Mouse (Mus musculus): ENCODE data around the gene Tbc1d15.

Tbc1d15 gene

DNA sequence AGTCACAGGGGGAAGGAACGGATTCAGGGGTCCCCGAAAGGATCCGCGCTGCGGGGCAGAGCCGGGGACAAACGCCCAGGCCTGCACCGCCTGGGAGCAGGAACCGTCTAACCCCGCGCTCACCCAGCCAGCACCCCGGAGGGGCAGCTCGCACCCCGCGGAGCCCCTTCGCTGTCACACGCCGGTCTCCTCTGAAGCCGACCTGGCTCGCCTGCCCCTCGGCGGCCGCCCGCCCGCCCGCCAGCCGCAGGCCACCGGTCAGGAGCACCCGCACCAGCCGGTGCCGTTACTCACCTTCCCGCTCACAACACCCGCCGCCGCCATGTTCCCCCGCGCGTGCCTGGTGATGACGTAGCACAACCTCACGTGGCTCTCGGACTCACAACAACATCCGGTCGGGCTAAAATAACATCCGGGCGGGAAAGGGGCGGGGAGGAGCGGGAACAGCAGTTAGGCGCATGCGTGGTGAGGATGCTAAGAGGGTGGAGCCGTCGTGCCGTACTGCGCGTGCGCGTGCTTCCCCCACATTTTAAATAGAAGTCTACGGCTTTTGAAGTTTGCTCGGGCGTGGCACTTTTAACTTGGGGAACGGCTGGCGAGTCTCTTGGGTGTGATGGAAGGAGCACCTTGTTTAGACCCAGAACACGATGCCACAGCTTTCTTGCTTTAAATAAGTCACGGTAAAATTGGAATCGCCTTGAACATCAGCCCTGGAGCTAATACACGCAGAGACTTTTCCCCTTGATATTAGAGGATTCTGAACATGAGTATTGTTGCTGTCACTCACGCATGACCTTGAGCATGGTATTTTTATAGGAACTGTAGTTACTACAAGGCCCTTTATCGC is at the start of gene Tbc1d15:
Gene Tbc1d15 (minus strand): TSS at position 380 of the 847 bp plus-strand sequence.
- DNase-seq (ENCODE audit: low read depth, low spot score), result peak; percentile 97

DNA sequence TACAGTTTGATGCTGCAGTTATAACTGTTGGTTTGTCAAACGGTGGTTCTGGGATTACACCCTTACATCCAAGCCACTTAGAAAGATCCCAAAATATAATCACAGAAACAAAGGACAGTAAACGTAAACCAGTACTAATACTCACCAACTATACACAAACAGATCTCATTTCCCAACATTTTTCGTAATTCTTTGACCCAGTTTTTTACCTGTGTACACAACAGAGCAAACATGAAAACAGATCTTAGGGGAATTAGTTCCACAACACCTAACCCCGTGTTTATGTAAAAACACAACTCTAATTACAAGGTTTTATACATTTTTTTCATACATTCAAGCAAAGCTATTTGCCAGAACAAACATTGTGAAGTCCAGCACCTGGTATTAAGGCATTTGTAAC is 47.4 kb upstream of the Tbc1d15 start:
- DNase-seq (ENCODE audit: low read depth, low spot score), result no peak

GRCm38 (mm10) chr10:115297582-115297981 is 46.3 kb upstream of the Tbc1d15 start:
- no peak for DNase-seq (ENCODE audit: low read depth, low spot score)

DNA sequence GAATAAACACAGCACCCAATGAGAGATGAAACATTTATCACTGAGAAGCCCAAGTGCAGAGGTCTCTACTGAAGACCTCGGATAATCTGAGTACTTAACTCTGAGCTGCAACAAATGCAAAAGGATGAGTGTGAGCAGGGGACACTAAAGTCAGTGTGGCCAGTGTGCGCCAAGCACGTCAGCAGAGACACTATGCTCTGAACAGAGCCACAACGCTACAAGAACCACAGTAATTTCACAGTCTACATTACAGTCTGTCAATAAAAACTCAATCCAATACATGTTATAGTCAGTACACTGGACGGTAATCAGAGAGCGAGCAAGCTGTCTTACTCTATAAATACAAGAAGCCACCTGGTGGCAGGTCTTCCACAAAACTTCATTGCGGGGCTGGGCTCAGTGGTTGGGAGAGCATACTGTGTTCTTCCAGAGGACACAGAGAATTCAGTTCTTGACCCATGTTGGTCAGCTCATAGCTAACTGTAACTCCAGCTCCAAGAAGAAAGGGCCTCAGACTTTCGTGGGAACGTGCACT is 45.2 kb upstream of the Tbc1d15 start:
- DNase-seq (ENCODE audit: low read depth, low spot score), result no peak

GRCm38 (mm10) chr10:115295162-115295561 is 43.9 kb upstream of the Tbc1d15 start:
- no peak for DNase-seq (ENCODE audit: low read depth, low spot score)

DNA sequence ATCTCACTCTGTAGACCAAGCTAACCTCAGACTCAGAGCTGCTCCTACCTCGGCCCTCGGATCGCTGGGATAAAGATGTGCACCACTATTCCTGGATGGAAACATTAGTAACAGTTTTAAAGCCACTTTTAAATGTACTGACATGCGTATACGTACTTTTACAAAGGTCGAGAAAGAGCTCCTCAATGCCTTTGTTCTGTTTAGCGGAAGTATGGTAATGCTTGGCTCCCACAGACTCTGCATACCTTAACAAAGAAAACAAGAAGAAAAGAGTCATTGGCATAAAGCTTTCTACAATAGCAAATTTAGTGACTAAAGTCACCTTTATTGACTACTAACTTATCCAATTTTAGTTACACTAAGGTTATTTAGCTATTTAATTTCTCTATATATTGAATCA is 43.4 kb upstream of the Tbc1d15 start:
- no peak for DNase-seq (ENCODE audit: low read depth, low spot score)

GRCm38 (mm10) chr10:115293946-115294345 is 42.7 kb upstream of the Tbc1d15 start:
- peak; percentile 47 for DNase-seq (ENCODE audit: low read depth, low spot score)

DNA sequence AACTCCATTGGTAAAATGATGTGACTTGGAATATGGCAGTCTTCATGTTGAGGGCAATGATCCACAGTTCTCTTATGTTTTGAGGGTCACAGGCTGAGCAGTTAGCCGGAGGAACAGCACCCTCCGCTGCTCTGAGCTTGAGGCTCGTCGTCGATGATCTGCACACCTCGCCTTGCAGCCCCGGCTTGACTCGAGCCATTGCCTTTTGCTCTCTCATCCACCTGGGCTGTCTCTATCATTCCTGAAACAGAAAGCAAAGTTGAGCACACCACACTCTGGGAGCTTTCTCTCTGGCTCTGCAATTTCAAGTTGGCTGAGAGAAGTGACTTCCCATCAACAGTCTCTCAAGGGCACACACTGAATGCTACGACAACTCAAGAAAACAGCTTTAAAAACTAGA is 39.4 kb upstream of the Tbc1d15 start:
- DNase-seq (ENCODE audit: low read depth, low spot score), result no peak

DNA sequence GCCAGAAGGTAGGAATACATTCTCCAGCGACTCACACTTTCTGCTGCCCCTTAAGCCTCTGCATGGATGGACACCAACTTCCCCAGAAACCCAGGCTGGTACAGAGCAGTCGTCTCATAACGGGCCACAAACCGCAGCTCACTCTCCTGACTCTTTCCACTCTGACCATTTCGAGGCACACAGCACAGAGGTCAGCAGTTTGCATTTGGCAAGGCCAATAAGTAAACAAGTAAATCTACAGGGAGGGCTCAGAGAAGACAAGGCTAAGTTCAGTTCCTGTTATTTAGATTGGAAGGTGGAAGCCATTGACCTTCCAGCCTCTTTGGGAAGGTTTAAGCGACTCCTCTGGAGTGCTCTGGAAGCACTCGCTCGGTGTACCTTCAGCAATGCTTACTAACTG is 37.6 kb upstream of the Tbc1d15 start:
- DNase-seq (ENCODE audit: low read depth, low spot score), result no peak

DNA sequence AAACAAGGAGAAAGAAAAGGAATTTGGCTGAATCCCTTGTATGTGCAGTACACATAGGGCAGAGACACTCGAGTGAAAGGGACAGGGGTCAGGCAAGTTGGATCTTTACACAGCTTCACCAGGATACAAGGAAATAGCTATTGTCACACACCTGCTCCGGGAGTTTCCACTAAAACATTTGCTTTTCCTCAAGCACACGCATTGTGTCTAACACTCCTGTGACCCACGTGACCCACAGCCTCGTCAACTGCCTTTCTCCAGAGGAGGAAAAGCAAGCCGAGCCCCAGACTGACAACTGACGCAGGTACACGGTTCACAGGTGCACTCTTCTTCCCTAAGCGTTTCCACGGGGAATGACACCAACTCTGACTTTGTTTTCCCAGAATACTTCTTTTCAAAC is 32.9 kb upstream of the Tbc1d15 start:
- no peak for DNase-seq (ENCODE audit: low read depth, low spot score)

GRCm38 (mm10) chr10:115281381-115281780 is 30.1 kb upstream of the Tbc1d15 start:
- no peak for DNase-seq (ENCODE audit: low read depth, low spot score)

DNA sequence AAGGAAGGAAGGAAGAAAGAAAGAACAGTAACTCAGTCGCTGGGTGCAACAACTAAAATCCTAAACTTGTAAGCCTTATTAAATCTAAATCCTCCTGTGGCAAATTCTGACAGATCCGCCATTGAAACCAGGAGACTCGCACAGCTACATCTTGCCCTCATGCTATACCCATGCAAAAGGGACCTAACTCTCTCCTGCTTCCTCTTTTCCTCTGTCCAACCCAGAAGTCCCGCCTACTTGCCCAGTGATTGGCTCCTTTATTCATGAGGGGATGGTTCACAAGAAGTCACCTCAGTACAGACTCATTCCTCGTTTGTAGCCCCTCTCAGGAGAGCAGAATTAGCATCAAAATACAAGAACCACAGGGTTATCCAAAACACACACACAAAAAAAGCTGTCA is 20.4 kb upstream of the Tbc1d15 start:
- DNase-seq (ENCODE audit: low read depth, low spot score), result no peak

- DNase-seq (ENCODE audit: low read depth, low spot score), result no peak
These were observed 19.5 kb upstream of the Tbc1d15 start for GRCm38 (mm10) chr10:115270612-115271390.

DNA sequence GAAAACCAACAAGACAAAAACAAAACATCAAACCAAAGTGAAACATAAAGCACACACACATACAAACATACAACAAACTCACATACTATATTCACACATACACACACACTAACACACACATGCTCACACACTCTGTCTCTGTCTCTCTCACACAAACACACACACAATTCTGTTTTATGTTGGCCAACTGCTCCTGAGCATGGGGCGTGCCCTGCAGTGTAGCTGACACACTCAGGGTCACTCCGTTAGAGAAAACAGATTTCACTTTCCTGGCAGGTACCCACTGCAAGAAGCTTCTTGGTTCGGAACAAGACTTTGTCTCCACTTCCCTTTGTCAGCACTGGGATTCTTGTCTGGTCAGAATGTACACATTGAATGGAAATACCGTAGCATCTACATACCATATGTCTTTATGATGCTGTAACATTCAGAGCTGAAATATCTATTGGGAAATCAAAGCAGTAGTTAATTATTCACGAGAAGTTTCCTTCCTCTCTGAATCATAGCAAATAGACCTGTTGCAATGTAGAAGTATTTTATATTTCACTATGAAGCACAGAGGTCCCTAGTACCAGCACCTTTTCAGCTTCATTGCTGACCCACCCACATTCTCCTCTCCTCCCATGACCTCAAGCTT is 11.8 kb upstream of the Tbc1d15 start:
- DNase-seq (ENCODE audit: low read depth, low spot score), result no peak

DNA sequence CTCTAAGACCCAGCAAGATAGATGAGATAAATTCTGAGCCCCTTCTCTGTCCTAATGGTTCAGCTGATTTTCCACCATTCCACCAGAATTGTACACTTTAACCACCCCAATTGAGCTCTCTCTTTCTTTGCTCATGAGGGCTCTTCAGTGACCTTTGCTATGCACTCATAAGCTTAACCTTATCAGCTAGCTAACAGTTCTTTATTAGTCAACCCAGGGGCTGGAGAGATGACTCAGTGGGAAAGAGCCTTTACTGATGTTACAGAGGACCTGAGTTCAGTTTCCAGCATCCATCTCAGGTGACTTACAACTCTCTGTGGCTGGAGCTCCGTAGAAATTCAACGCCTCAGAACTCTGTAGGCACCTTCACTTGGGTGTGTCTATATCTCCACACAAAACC is 11.0 kb upstream of the Tbc1d15 start:
- no peak for DNase-seq (ENCODE audit: low read depth, low spot score)

DNA sequence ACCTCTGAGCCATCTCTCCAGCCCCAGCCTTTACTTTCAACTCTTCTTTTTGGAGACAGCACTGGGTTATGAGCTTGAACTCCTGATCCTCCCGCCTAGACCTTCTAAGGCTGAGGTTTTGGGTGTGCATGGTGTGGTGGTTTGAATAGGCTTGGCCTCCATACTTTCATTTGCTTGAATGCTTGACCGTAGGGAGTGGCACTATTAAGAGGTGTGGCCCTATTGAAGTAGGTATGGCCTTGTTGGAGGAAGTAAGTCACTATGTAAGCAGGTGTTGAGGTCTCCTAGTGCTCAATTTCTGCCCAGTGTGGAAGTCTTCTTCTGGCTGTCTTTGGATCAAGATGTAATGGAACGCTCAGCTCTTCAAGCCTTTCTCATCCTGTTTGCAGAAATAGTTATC is 10.2 kb upstream of the Tbc1d15 start:
- DNase-seq (ENCODE audit: low read depth, low spot score), result no peak

- DNase-seq (ENCODE audit: low read depth, low spot score), result no peak
These were observed 4.9 kb upstream of the Tbc1d15 start for GRCm38 (mm10) chr10:115256162-115256561.

DNA sequence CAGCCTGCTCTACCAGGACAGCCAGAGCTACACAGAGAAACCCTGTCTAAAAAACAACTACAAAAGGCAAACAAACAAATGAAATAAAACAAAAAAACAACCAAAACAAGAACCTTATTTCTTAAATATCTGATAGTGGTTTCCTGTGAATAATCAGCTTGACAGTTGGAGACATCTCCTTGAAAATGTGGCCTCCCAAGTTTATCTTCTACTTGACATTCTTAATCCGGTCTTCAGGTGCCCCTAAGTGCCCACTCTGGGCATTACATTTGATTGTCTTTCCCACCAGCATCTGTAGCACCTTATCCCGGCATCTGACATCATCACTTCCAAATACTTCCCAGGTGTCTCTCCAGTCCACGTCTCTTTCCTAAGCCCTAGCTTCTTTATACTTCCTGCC is 2.3 kb upstream of the Tbc1d15 start:
- DNase-seq (ENCODE audit: low read depth, low spot score), result no peak

GRCm38 (mm10) chr10:115252321-115252757 is 1.1 kb upstream of the Tbc1d15 start:
- no peak for DNase-seq (ENCODE audit: low read depth, low spot score)

DNA sequence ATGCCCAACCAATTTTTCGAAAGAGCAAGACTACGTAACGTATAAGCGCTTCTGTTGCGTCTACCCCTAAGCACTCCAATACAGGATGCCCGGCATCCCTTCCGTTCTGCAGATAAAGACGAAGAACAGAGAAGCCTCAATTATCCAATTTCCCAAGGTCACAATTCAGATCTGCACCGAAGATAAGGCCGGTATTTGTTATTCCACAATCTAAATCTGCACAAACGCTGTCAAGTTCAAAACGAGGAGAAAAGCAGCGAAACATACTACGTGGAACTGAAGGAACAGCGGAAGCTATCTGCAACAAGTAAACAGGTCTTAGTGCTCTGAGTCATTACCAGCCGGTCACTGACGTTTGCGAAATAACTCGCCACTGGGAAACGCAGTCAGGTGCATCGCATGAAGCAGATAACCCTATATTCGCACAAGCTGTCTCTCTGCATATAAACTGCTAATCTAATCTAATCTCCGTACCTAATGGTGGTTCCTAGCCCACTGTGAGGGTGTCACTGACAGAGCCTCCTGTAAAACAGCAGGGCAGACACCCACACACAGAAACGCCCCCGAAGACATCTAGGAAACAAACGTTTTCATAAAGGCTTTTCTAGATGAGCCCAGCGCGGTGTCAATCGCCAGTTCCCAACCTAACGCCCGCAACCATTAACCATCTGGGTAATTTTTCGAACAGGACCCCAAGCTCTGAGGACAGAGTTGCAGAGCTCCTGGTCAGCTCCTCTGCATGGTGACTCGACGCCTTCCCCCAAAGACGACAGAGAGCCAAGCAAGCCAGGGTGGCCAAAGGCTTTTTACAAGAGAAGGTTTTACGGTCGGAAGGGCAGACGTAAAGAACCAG is 806 bp downstream of the Tbc1d15 start:
- DNase-seq (ENCODE audit: low read depth, low spot score), result no peak

GRCm38 (mm10) chr10:115248041-115248440 is 3.2 kb downstream of the Tbc1d15 start:
- DNase-seq (ENCODE audit: low read depth, low spot score), result no peak

Data from telencephalon, adult 2 months (tissue).